In genomic region chr5:143135042-143135441, GRCm38 (mm10) we compare ENCODE assay signal across 30 mouse cellular contexts. TPM values are rescaled to one million over a fixed set of nuclear protein-coding genes. Genes with fewer than 3 reads are reported as not detected.
DNase-seq lines count a peak whose midpoint lies in the region; ATAC-seq and TF ChIP-seq lines count a peak whose summit lies in the region.
"Had no signal": no experiment of that assay in that cellular context is flagged by ENCODE, and none has a peak within 500 bp of the region (broad histone marks: within the 10 kb centered on the region; RNA-seq: fewer than 3 reads in every experiment).

No protein-coding gene starts in this region.

- no peak for ATAC-seq in liver, postnatal 0 days
- ATAC-seq in liver, embryonic 14.5 days (ENCODE audit: insufficient read depth): peak; percentile 47; the same call in 1 of the 2 replicates
- ATAC-seq: forebrain, postnatal 0 days; inflammation-experienced regulatory T-cells, adult 6 months; Patski had no signal

- no peak for TF ChIP-seq EP300 in liver, postnatal 0 days (IDR thresholded peaks at IDR 0.05; ENCODE audit: low read depth)
- TF ChIP-seq EP300 in CH12.LX (IDR thresholded peaks at IDR 0.05; ENCODE audit: low read length): no peak
- no peak for TF ChIP-seq EP300 in liver, embryonic 14.5 days (IDR thresholded peaks at IDR 0.05; ENCODE audit: low read depth)

- dilution Hi-C loops in CH12.LX (cut with MboI; ENCODE audit: extremely low pct_ligation_motif_present, extremely low pct_unique_long_range_greater_than_20kb, low sequenced_read_pairs): no loop called here

- H3K4me1 ChIP-seq in liver, postnatal 0 days (ENCODE audit: insufficient read depth): no peaks in the 10 kb centered on the region
- peaks cover 0 to 11% of the 10 kb centered on the region in 2 experiments; a peak in 2 of 4 replicates for H3K4me1 ChIP-seq in CH12.LX (ENCODE audit: control insufficient read depth in 1 of 2, insufficient read depth in 2 of 2)
- peaks cover 8 to 10% of the 10 kb centered on the region in 2 experiments for H3K4me1 ChIP-seq in liver, embryonic 14.5 days (replicated peaks; ENCODE audit: control insufficient read depth in 2 of 2, insufficient read depth in 2 of 2, low read length in 1 of 2)
- H3K4me1 ChIP-seq: forebrain, embryonic 10.5 days; hindbrain, embryonic 13.5 days; neural tube, embryonic 15.5 days had no signal

- TF ChIP-seq RAD21 in CH12.LX (IDR thresholded peaks at IDR 0.05; ENCODE audit: low read depth, low read length): no peak

- no peak overlapping the region for H3K4me3 ChIP-seq in liver, postnatal 0 days (ENCODE audit: low read depth, low read length)
- no peak overlapping the region for H3K4me3 ChIP-seq in CH12.LX (replicated peaks in 1 of 3; ENCODE audit: low read depth in 2 of 3, low read length in 2 of 3, poor library complexity in 1 of 3)
- H3K4me3 ChIP-seq in liver, embryonic 14.5 days (ENCODE audit: insufficient read depth in 1 of 2, low read depth in 2 of 2, low read length in 2 of 2): no peak overlapping the region
- H3K4me3 ChIP-seq: forebrain, embryonic 10.5 days; hindbrain, embryonic 13.5 days; myocyte; neural tube, embryonic 15.5 days had no signal

- in situ Hi-C loops in CH12.LX (cut with MboI; ENCODE audit: low pct_ligation_motif_present, low pct_unique_long_range_greater_than_20kb, low sequenced_read_pairs): no loop called here

- no peaks in the 10 kb centered on the region for H3K27me3 ChIP-seq in liver, postnatal 0 days (ENCODE audit: insufficient read depth, low read length)
- H3K27me3 ChIP-seq in CH12.LX (replicated peaks): no peaks in the 10 kb centered on the region
- no peaks in the 10 kb centered on the region for H3K27me3 ChIP-seq in liver, embryonic 14.5 days (ENCODE audit: control insufficient read depth, insufficient read depth, low read length)
- H3K27me3 ChIP-seq: hindbrain, embryonic 13.5 days; neural tube, embryonic 15.5 days; Patski had no signal

- H3K9ac ChIP-seq in liver, postnatal 0 days (replicated peaks): no peak overlapping the region
- no peak overlapping the region for H3K9ac ChIP-seq in CH12.LX (ENCODE audit: insufficient read depth, low read depth)
- no peak overlapping the region for H3K9ac ChIP-seq in liver, embryonic 14.5 days (replicated peaks)
- H3K9ac ChIP-seq: forebrain, postnatal 0 days; hindbrain, embryonic 13.5 days; neural tube, embryonic 15.5 days had no signal

- TF ChIP-seq CTCF in liver, postnatal 0 days (IDR thresholded peaks at IDR 0.05; ENCODE audit: low read depth): no peak
- no peak for TF ChIP-seq CTCF in CH12.LX (conservative IDR thresholded peaks at IDR 0.05 in 1 of 2, IDR thresholded peaks at IDR 0.05 in 1 of 2; ENCODE audit: low read depth in 2 of 2, low read length in 2 of 2)
- TF ChIP-seq CTCF in liver, embryonic 14.5 days (IDR thresholded peaks at IDR 0.05; ENCODE audit: low read depth): no peak

- peak; percentile 72 for DNase-seq in liver
- DNase-seq in liver, postnatal 0 days: no peak
- no peak for DNase-seq in CH12.LX (ENCODE audit: extremely low read depth)
- peak; percentile 69 for DNase-seq in ZHBTc4 (ENCODE audit: low read depth, low spot score)
- DNase-seq in liver, embryonic 14.5 days (ENCODE audit: low read depth in 3 of 3, low spot score in 3 of 3): peak; percentile 41 to 55 (median 42)
- no peak for DNase-seq in gastrocnemius, adult 8-10 months (ENCODE audit: low spot score in 2 of 2)
- DNase-seq in B cell, adult 2 months: no peak
- DNase-seq: cerebellum, adult 9-11 months; forebrain, postnatal 0 days; heart, postnatal 14 days; kidney, adult 8-10 months; kidney, postnatal 25 days; layer of hippocampus, adult 9-11 months; lung, postnatal 10 days; midbrain, embryonic 14.5 days; thymus, adult 2 months had no signal

- WGBS in liver, postnatal 0 days (ENCODE audit: insufficient replicate concordance): 69% methylated on average over 7 of the region's 7 CpGs
- 56% methylated on average over 7 of the region's 7 CpGs for WGBS in liver, embryonic 14.5 days (ENCODE audit: insufficient replicate concordance)

- H3K36me3 ChIP-seq in liver, postnatal 0 days (replicated peaks; ENCODE audit: insufficient read depth, low read length): no peaks in the 10 kb centered on the region
- no peaks in the 10 kb centered on the region for H3K36me3 ChIP-seq in CH12.LX (replicated peaks in 1 of 2; ENCODE audit: control insufficient read depth in 1 of 2, insufficient read depth in 1 of 2, low read length in 1 of 2)
- no peaks in the 10 kb centered on the region for H3K36me3 ChIP-seq in liver, embryonic 14.5 days (replicated peaks; ENCODE audit: control insufficient read depth, insufficient read depth, low read depth)
- H3K36me3 ChIP-seq: forebrain, embryonic 10.5 days; hindbrain, embryonic 13.5 days; neural tube, embryonic 15.5 days had no signal

- H3K27ac ChIP-seq in liver, postnatal 0 days (ENCODE audit: low read depth): no peak overlapping the region
- no peak overlapping the region for H3K27ac ChIP-seq in CH12.LX (ENCODE audit: insufficient read depth, low read depth)
- H3K27ac ChIP-seq in liver, embryonic 14.5 days: no peak overlapping the region
- H3K27ac ChIP-seq: forebrain, embryonic 10.5 days; hindbrain, embryonic 13.5 days; neural tube, embryonic 15.5 days had no signal

- no peaks in the 10 kb centered on the region for H3K79me2 ChIP-seq in CH12.LX (replicated peaks; ENCODE audit: control insufficient read depth, extremely low read depth, insufficient read depth, poor library complexity, severe bottlenecking)

- no peak overlapping the region for H3K4me2 ChIP-seq in liver, postnatal 0 days (ENCODE audit: low read depth, low read length)
- H3K4me2 ChIP-seq in CH12.LX (ENCODE audit: insufficient read depth, low read depth, poor library complexity, severe bottlenecking): no peak overlapping the region
- H3K4me2 ChIP-seq in liver, embryonic 14.5 days (ENCODE audit: low read depth): no peak overlapping the region
- H3K4me2 ChIP-seq: heart, embryonic 11.5 days; hindbrain, embryonic 13.5 days; neural tube, embryonic 15.5 days had no signal

- TF ChIP-seq POLR2A in CH12.LX (IDR thresholded peaks at IDR 0.05; ENCODE audit: low read depth, low read length): no peak

- no peaks in the 10 kb centered on the region for H3K9me3 ChIP-seq in liver, postnatal 0 days (ENCODE audit: low read length)
- peaks cover 4% of the 10 kb centered on the region for H3K9me3 ChIP-seq in CH12.LX (replicated peaks; ENCODE audit: low read length)
- no peaks in the 10 kb centered on the region for H3K9me3 ChIP-seq in liver, embryonic 14.5 days (ENCODE audit: control insufficient read depth, low read length)
- H3K9me3 ChIP-seq: forebrain, embryonic 10.5 days; hindbrain, embryonic 13.5 days; neural tube, embryonic 15.5 days had no signal

TF ChIP-seq in CH12.LX, 34 proteins besides CTCF, POLR2A, EP300 and RAD21:
- TF ChIP-seq E2F4 (IDR thresholded peaks at IDR 0.05; ENCODE audit: insufficient replicate concordance, low read depth, low read length) (no peak), MAFK (IDR thresholded peaks at IDR 0.05; ENCODE audit: insufficient replicate concordance, low read length) (peak; percentile 66; the same call in 1 of the 2 replicates)

RNA-seq across cellular contexts. Expression of gene Olfr718-ps1, which starts 12.3 kb away (rescaled TPM):
- 0.11 TPM in 1 of 2 replicates, not detected in the other for polyA plus RNA-seq in liver, postnatal 0 days (2015; fragmentation: Nextera tagmentation; extraction: Ambion mirVana)
- total RNA-seq in CH12.LX (2012; rRNA removed) (not detected in 2 replicates), CH12.LX (2014; rRNA removed) (not detected in 2 replicates)
- polyA plus RNA-seq in CH12.LX (2012; ENCODE audit: insufficient read length, low read depth): not detected in 2 replicates
- not detected in 2 replicates for polyA plus RNA-seq in liver, embryonic 14.5 days (2012; rRNA removed)
- polyA plus RNA-seq in liver, embryonic 14.5 days (2014; fragmentation: Nextera tagmentation; extraction: Ambion mirVana): not detected in 2 replicates
- under 1 TPM in 1 of 4 experiments, not detected in 3; 0.07 TPM for total RNA-seq in gastrocnemius, adult 8-10 months (2022)
- total RNA-seq: forebrain, postnatal 0 days; granulocyte monocyte progenitor cell, adult 5-6 weeks; heart, postnatal 14 days; megakaryocyte progenitor cell, adult 5-6 weeks had no signal
- polyA plus RNA-seq: embryonic facial prominence, embryonic 14.5 days; forebrain, embryonic 10.5 days; forebrain, postnatal 0 days; limb, embryonic 11.5 days; liver, embryonic 16.5 days; midbrain, embryonic 14.5 days; myocyte; neural tube, embryonic 15.5 days; stomach, embryonic 16.5 days; thymus, adult 2 months had no signal

RNA-seq across cellular contexts. Expression of gene Rnf216, which starts 22.2 kb away (rescaled TPM):
- 8.4 and 10.5 TPM in 2 replicates for polyA plus RNA-seq in liver, postnatal 0 days (2015; fragmentation: Nextera tagmentation; extraction: Ambion mirVana)
- 18.2 and 18.3 TPM in 2 replicates for total RNA-seq in CH12.LX (2012; rRNA removed)
- total RNA-seq in CH12.LX (2014; rRNA removed): 15.5 and 17.6 TPM in 2 replicates
- 30.7 and 33.2 TPM in 2 replicates for polyA plus RNA-seq in CH12.LX (2012; ENCODE audit: insufficient read length, low read depth)
- 8.7 and 9.7 TPM in 2 replicates for polyA plus RNA-seq in liver, embryonic 14.5 days (2012; rRNA removed)
- polyA plus RNA-seq in liver, embryonic 14.5 days (2014; fragmentation: Nextera tagmentation; extraction: Ambion mirVana): 10.8 and 12.3 TPM in 2 replicates
- 10 to 100 TPM; 16.3 to 18.1 (median 17.9) TPM for total RNA-seq in gastrocnemius, adult 8-10 months (2022)

RNA-seq across cellular contexts. Expression of gene Rbak, which starts 45.5 kb away (rescaled TPM):
- polyA plus RNA-seq in liver, postnatal 0 days (2015; fragmentation: Nextera tagmentation; extraction: Ambion mirVana): 1.5 and 1.6 TPM in 2 replicates
- total RNA-seq in CH12.LX (2012; rRNA removed) (3.8 and 4.3 TPM in 2 replicates), CH12.LX (2014; rRNA removed) (4.9 and 5.1 TPM in 2 replicates)
- 6.1 and 6.9 TPM in 2 replicates for polyA plus RNA-seq in CH12.LX (2012; ENCODE audit: insufficient read length, low read depth)
- polyA plus RNA-seq in liver, embryonic 14.5 days (2012; rRNA removed): 0.97 and 1.8 TPM in 2 replicates
- polyA plus RNA-seq in liver, embryonic 14.5 days (2014; fragmentation: Nextera tagmentation; extraction: Ambion mirVana): 0.62 and 1.1 TPM in 2 replicates
- total RNA-seq in gastrocnemius, adult 8-10 months (2022): 1 to 10 TPM; 2.9 to 3.7 (median 3.4) TPM

RNA-seq across cellular contexts. Expression of gene Spdye4b, which starts 45.8 kb away (rescaled TPM):
- polyA plus RNA-seq in liver, postnatal 0 days (2015; fragmentation: Nextera tagmentation; extraction: Ambion mirVana): not detected in 2 replicates
- total RNA-seq in CH12.LX (2012; rRNA removed) (not detected in 2 replicates), CH12.LX (2014; rRNA removed) (not detected in 2 replicates)
- not detected in 2 replicates for polyA plus RNA-seq in CH12.LX (2012; ENCODE audit: insufficient read length, low read depth)
- polyA plus RNA-seq in liver, embryonic 14.5 days (2012; rRNA removed): not detected in 2 replicates
- not detected in 2 replicates for polyA plus RNA-seq in liver, embryonic 14.5 days (2014; fragmentation: Nextera tagmentation; extraction: Ambion mirVana)
- total RNA-seq in gastrocnemius, adult 8-10 months (2022): not detected
- total RNA-seq: granulocyte monocyte progenitor cell, adult 5-6 weeks; heart, postnatal 14 days; left cerebral cortex, adult 8-10 months; megakaryocyte progenitor cell, adult 5-6 weeks had no signal
- polyA plus RNA-seq: embryonic facial prominence, embryonic 14.5 days; forebrain, embryonic 10.5 days; forebrain, postnatal 0 days; heart, embryonic 11.5 days; hindbrain, embryonic 13.5 days; inflammation-experienced regulatory T-cells, adult 6 months; limb, embryonic 11.5 days; liver, embryonic 16.5 days; midbrain, embryonic 14.5 days; myocyte; neural tube, embryonic 15.5 days; Patski; stomach, embryonic 16.5 days had no signal

Comparison
In these comparisons a context has a peak if more than half of its experiments do, and no peak if none do; other contexts are left out.
1. DNase-seq: peak in liver (single experiment), ZHBTc4 (single experiment) and liver, embryonic 14.5 days (3 of 3); none in liver, postnatal 0 days (single experiment), CH12.LX (single experiment), gastrocnemius, adult 8-10 months (0 of 2) and B cell, adult 2 months (0 of 2).